Mouse (Mus musculus) limb, embryonic 13.5 days (tissue): Measurements from ENCODE around the gene Cttnbp2. TPM values are rescaled to one million over a fixed set of nuclear protein-coding genes. Genes with fewer than 3 reads are reported as not detected.

Source experiments
- ATAC-seq: fragments of 200-750 bp; cut with Nextera tagmentation; 2 replicates; pipeline ENCODE4 v1.8.0; 2017; ENCODE audit warnings: low read depth, moderate number of reproducible peaks, moderate TSS enrichment; ENCODE audit not compliant: low FRiP score
- H3K27ac ChIP-seq: fragments of 300-500 bp; sonication (generic); 2 replicates; pipeline ENCODE4 v1.5.1; 2015; ENCODE audit warnings: inconsistent platforms, mild to moderate bottlenecking, moderate library complexity
- H3K27me3 ChIP-seq: fragments of 300-500 bp; sonication (generic); 2 replicates; pipeline ENCODE4 v1.6.1; 2015; ENCODE audit warnings: mild to moderate bottlenecking, inconsistent platforms
- H3K36me3 ChIP-seq: fragments of 300-500 bp; sonication (generic); 2 replicates; pipeline ENCODE4 v1.6.1; 2015; ENCODE audit warnings: inconsistent platforms, mild to moderate bottlenecking, moderate library complexity
- H3K4me1 ChIP-seq: fragments of 300-500 bp; sonication (generic); 2 replicates; pipeline ENCODE4 v1.6.1; 2015; ENCODE audit warnings: inconsistent platforms
- H3K4me2 ChIP-seq: fragments of 300-500 bp; sonication (generic); replicated peaks from 2 replicates; pipeline ENCODE4 v1.6.1; 2015; ENCODE audit warnings: inconsistent platforms, mild to moderate bottlenecking, moderate library complexity
- H3K4me3 ChIP-seq: fragments of 300-500 bp; sonication (generic); 2 replicates; pipeline ENCODE4 v1.5.1; 2015; ENCODE audit warnings: moderate library complexity, mild to moderate bottlenecking, inconsistent platforms
- H3K9ac ChIP-seq: fragments of 300-500 bp; sonication (generic); 2 replicates; pipeline ENCODE4 v1.6.1; 2015; ENCODE audit warnings: mild to moderate bottlenecking, inconsistent platforms
- H3K9me3 ChIP-seq: fragments of 300-500 bp; sonication (generic); 2 replicates; pipeline ENCODE4 v1.6.1; 2016; ENCODE audit warnings: inconsistent platforms
- WGBS: fragments of 180-500 bp; shearing (Covaris S2); methylation state at CpG from one replicate; pipeline ENCODE4 v1.1.7; 2015; 5-methylcytosine and 5-hydroxymethylcytosine counted together
- polyA plus RNA-seq: library from polyadenylated mRNA; unstranded; fragments of >200 nt; fragmentation: Nextera tagmentation; extraction: Ambion mirVana; gene quantifications from 2 replicates; pipeline ENCODE4 v1.2.1, GENCODE M21; 2015

Cttnbp2 gene
- polyA plus RNA-seq = 31.6 and 34.0 TPM in 2 replicates

GRCm38 (mm10) chr6:18514480-18515352 lies at the start of gene Cttnbp2:
Cttnbp2 (minus strand) TSS chr6:18514843.
- WGBS = 1% methylated on average over 63 of the region's 70 CpGs
- peak within 1 kb of the TSS; percentile 72 for H3K4me3 ChIP-seq
- 0 out of 2 replicates have a peak, but pooled peaks cover 4% of the 10 kb centered on the region for H3K9me3 ChIP-seq
- peak within 1 kb of the TSS; percentile 87 for H3K4me2 ChIP-seq
- no peaks in the 10 kb centered on the region for H3K36me3 ChIP-seq
- H3K27me3 ChIP-seq = peaks cover 10% of the 10 kb centered on the region; the same call in 1 of the 2 replicates
- peaks cover 28% of the 10 kb centered on the region for H3K4me1 ChIP-seq
- peak within 1 kb of the TSS; percentile 88 for H3K9ac ChIP-seq
- peak; percentile 95 for ATAC-seq
- H3K27ac ChIP-seq = peak within 1 kb of the TSS; percentile 34; the same call in 1 of the 2 replicates

DNA sequence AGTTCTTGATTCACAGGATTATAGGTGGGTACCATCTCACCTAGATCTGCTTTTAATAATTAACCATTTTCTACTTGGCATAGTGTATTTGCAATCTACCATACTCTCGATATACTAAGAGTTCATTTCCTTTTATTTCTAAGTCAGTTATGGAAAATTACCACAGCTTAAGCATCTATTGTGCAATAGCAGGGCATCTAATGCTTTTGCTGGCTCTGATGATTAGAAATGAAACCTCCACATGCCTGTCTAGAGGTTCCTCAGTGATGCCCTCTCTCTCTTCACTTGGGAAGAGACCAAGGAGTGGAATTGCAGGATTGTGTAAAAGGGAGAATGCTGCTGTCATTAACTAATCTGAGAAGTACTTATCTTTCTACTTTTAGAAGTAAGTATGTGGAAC lies 44.4 kb upstream of the Cttnbp2 start:
- WGBS = 84% methylated on average over 1 of the region's 1 CpGs
- H3K9me3 ChIP-seq = no peaks in the 10 kb centered on the region
- H3K4me2 ChIP-seq = no peak overlapping the region
- H3K27me3 ChIP-seq = no peaks in the 10 kb centered on the region
- ATAC-seq = no peak
- no peaks in the 10 kb centered on the region for H3K4me1 ChIP-seq
- H3K9ac ChIP-seq = no peak overlapping the region
- no peak overlapping the region for H3K27ac ChIP-seq
- no peaks in the 10 kb centered on the region for H3K36me3 ChIP-seq
- H3K4me3 ChIP-seq = no peak overlapping the region

- no peak overlapping the region for H3K27ac ChIP-seq
- 0 out of 2 replicates have a peak, but pooled peaks cover 6% of the 10 kb centered on the region for H3K4me1 ChIP-seq
- H3K9ac ChIP-seq = peak overlapping the region; percentile 25; the same call in 1 of the 2 replicates
- H3K4me2 ChIP-seq = no peak overlapping the region; the same call in 1 of the 2 replicates
- H3K4me3 ChIP-seq = no peak overlapping the region
- no peaks in the 10 kb centered on the region for H3K27me3 ChIP-seq
- H3K9me3 ChIP-seq = no peaks in the 10 kb centered on the region
- no peak for ATAC-seq
- 66% methylated on average over 24 of the region's 24 CpGs for whole genome bisulfite sequencing
- no peaks in the 10 kb centered on the region for H3K36me3 ChIP-seq
Observed at GRCm38 (mm10) chr6:18547516-18548465, 33.1 kb upstream of the Cttnbp2 start.

DNA sequence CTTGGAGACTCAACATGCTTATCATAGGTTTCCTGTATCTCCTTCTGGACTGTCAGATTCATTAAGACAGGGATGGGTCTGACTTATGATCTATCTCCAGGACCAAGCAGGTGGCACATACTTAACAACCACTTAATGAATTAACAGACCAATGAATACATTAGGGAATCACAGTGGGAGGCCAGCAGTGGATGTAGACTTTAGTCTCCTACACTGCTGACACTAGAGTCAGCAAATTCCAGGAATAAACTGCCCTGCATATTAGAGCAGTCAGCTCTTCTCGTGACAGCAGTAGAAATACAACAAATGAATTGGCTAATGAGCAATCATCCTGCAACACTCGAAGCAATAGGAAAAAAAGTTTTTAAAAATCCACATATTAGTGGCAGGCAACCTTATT lies 29.2 kb upstream of the Cttnbp2 start:
- H3K4me2 ChIP-seq = no peak overlapping the region
- no peaks in the 10 kb centered on the region for H3K27me3 ChIP-seq
- H3K4me1 ChIP-seq = 0 out of 2 replicates have a peak, but pooled peaks cover 6% of the 10 kb centered on the region
- H3K27ac ChIP-seq = no peak overlapping the region
- no peak overlapping the region for H3K9ac ChIP-seq
- H3K36me3 ChIP-seq = no peaks in the 10 kb centered on the region
- ATAC-seq = no peak
- WGBS = 72% methylated on average over 2 of the region's 2 CpGs
- H3K9me3 ChIP-seq = no peaks in the 10 kb centered on the region
- no peak overlapping the region for H3K4me3 ChIP-seq

DNA sequence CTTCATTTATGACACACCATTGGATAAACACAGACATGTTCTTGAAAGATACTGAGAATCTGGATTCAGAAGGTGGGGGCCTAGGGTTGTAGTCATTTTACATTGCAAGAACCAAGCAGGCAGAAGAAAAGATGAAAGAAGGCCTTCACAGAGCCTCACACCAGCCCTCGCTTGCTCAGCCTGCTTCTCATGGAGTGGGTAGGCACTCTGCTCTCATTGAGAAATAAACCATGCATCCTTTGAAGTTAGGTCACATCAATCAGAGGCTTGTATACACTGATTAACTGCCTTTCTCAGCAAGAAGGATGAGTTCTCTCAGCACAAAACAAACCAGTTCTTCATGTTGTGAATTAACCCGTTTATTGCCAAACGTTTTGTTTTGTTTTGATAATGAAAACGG lies 25.8 kb upstream of the Cttnbp2 start:
- no peak for ATAC-seq
- Histone ChIP-seq H3K27me3 (no peaks in the 10 kb centered on the region), H3K36me3 (no peaks in the 10 kb centered on the region), H3K4me3 (no peak overlapping the region), H3K4me1 (no peaks in the 10 kb centered on the region), H3K4me2 (no peak overlapping the region), H3K9me3 (no peaks in the 10 kb centered on the region), H3K27ac (no peak overlapping the region), H3K9ac (no peak overlapping the region)
- 29% methylated on average over 4 of the region's 4 CpGs for WGBS

DNA sequence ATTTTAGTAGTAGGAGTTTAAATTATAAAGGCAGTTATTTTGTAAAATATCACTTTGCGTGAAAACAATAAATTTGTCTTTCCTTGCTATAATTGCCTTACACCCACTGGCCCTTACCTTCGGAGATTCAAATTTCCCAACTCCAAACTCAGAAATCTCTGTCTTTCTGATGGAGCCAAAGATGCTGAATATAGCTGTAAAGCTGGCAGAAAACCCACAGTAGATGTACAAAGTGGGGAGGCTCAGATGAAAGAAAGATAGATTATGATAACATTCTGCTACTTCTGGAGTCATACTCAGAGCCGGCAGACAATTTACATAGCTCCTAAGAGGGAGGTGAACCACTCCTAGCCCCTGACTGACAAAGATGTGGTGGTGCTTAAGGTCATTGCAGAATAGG lies 15.8 kb upstream of the Cttnbp2 start:
- Histone ChIP-seq H3K9ac (no peak overlapping the region), H3K4me3 (no peak overlapping the region), H3K27me3 (no peaks in the 10 kb centered on the region), H3K36me3 (no peaks in the 10 kb centered on the region), H3K4me1 (no peaks in the 10 kb centered on the region), H3K27ac (no peak overlapping the region), H3K9me3 (no peaks in the 10 kb centered on the region), H3K4me2 (no peak overlapping the region)
- no peak for ATAC-seq
- 90% methylated on average over 3 of the region's 3 CpGs for WGBS

DNA sequence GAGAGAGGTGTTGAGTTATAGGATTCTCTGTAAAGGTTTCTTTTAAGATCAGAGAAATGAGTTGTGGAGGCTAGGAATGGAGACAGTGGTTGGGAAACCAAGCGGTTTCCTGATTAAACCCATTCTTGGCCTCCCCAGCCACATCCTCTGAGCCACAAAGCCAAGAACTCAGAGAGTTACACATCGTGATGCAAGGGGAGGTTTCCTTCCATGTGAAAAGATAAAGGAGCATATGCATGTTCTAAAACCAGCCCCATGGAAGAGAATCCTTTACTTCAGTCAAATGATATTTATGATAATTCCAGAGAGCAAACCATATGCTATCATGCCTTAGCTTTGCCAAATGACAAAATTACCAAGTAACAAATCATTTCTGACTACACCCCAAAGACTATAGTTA lies 3.0 kb upstream of the Cttnbp2 start:
- Histone ChIP-seq H3K4me3 (no peak overlapping the region), H3K4me1 (peaks cover 18% of the 10 kb centered on the region), H3K4me2 (no peak overlapping the region), H3K9ac (no peak overlapping the region), H3K9me3 (0 out of 2 replicates have a peak, but pooled peaks cover 4% of the 10 kb centered on the region), H3K27me3 (peaks cover 10% of the 10 kb centered on the region; the same call in 1 of the 2 replicates), H3K27ac (no peak overlapping the region), H3K36me3 (no peaks in the 10 kb centered on the region)
- WGBS = 68% methylated on average over 2 of the region's 2 CpGs
- no peak for ATAC-seq

DNA sequence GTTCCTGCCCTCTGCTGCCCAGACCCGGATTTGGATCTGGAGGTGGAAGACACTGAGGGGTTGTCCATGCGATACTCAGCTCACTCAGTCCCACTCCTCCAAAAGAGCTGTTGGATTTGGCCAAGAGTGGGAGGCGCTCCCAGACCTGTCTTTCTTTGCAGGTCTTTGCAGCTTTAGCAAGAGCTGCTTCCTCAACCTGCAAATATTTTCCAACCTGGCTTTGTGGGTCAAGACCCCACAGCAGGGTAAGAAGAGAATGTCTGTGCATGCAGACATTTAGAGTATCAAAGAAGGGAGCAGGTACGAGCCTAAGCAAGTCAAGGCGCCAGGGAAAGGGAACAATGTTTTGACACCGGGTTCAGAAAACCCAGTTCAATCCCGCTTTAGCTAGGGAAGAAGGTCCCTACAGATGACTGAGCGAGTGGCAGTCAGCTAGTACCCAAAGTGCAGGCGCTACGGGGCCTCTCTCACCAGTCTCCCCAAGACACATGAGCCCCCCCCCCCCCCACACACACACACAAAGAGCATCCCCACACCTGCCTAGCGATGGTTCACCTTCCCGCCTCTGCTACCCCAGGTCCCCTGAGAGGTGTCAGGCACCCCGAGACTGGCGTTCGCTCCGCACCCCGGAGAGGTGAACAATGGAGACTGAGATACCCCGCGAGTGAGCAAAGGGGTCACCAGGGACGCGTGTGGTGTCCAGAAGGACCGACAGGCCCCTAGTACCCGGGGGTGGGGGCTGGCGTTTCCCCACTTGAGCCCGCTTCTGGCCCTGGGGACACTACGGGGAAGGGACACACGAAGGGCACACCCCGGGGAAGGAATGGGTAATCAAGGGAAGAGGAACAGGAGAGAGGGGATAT lies 801 bp downstream of the Cttnbp2 start:
- H3K4me2 ChIP-seq = peak overlapping the region; percentile 87
- no peaks in the 10 kb centered on the region for H3K36me3 ChIP-seq
- 0 out of 2 replicates have a peak, but pooled peaks have one; percentile 7 for ATAC-seq
- H3K4me1 ChIP-seq = peaks cover 28% of the 10 kb centered on the region
- no peaks in the 10 kb centered on the region for H3K9me3 ChIP-seq
- peak overlapping the region; percentile 88 for H3K9ac ChIP-seq
- H3K27ac ChIP-seq = peak overlapping the region; percentile 34; the same call in 1 of the 2 replicates
- WGBS = under 1% methylated on average over 28 of the region's 28 CpGs
- H3K27me3 ChIP-seq = peaks cover 10% of the 10 kb centered on the region; the same call in 1 of the 2 replicates
- H3K4me3 ChIP-seq = peak overlapping the region; percentile 72

- H3K36me3 ChIP-seq = no peaks in the 10 kb centered on the region
- H3K9ac ChIP-seq = no peak overlapping the region
- WGBS = 42% methylated on average over 6 of the region's 6 CpGs
- ATAC-seq = no peak
- H3K4me1 ChIP-seq = peaks cover 37% of the 10 kb centered on the region
- H3K4me2 ChIP-seq = peak overlapping the region; percentile 35
- H3K27me3 ChIP-seq = peaks cover 10% of the 10 kb centered on the region; the same call in 1 of the 2 replicates
- no peak overlapping the region for H3K27ac ChIP-seq
- H3K4me3 ChIP-seq = no peak overlapping the region
- H3K9me3 ChIP-seq = no peaks in the 10 kb centered on the region
Observed at GRCm38 (mm10) chr6:18511886-18512285, 2.8 kb downstream of the Cttnbp2 start.

- Histone ChIP-seq H3K4me2 (no peak overlapping the region), H3K9me3 (no peaks in the 10 kb centered on the region), H3K4me3 (no peak overlapping the region), H3K27ac (no peak overlapping the region), H3K9ac (no peak overlapping the region), H3K27me3 (no peaks in the 10 kb centered on the region), H3K36me3 (no peaks in the 10 kb centered on the region), H3K4me1 (peaks cover 22% of the 10 kb centered on the region)
- ATAC-seq = no peak
- 86% methylated on average over 2 of the region's 2 CpGs for WGBS
Observed at GRCm38 (mm10) chr6:18508036-18508435, 6.6 kb downstream of the Cttnbp2 start.

- Histone ChIP-seq H3K4me1 (peaks cover 4% of the 10 kb centered on the region; the same call in 1 of the 2 replicates), H3K4me3 (no peak overlapping the region), H3K4me2 (no peak overlapping the region), H3K9ac (no peak overlapping the region), H3K27me3 (no peaks in the 10 kb centered on the region), H3K9me3 (no peaks in the 10 kb centered on the region), H3K27ac (no peak overlapping the region), H3K36me3 (peaks cover 3% of the 10 kb centered on the region)
- ATAC-seq = no peak
- WGBS = 42% methylated on average over 5 of the region's 5 CpGs
Observed at GRCm38 (mm10) chr6:18499833-18500232, 14.8 kb downstream of the Cttnbp2 start.
